Mouse (Mus musculus): ENCODE measurements around the gene D17H6S53E.
"Not testable (repeated sequence)": the region's sequence is repeated elsewhere in the genome, so short reads cannot be mapped to it uniquely, and the experiment has no call there.

The D17H6S53E gene

GRCm38 (mm10) chr17:35101161-35101560 lies 25.0 kb upstream of the D17H6S53E start:
- no peak for DNase-seq (ENCODE audit: low spot score in 2 of 2)

GRCm38 (mm10) chr17:35102299-35102698 lies 23.9 kb upstream of the D17H6S53E start:
- no peak for DNase-seq (ENCODE audit: low spot score in 2 of 2)

- DNase-seq (ENCODE audit: low spot score in 2 of 2), result no peak
Observed at GRCm38 (mm10) chr17:35103221-35103690, 22.9 kb upstream of the D17H6S53E start.

- DNase-seq (ENCODE audit: low spot score in 2 of 2), result no peak
Observed at GRCm38 (mm10) chr17:35104079-35104478, 22.1 kb upstream of the D17H6S53E start.

- no peak for DNase-seq (ENCODE audit: low spot score in 2 of 2)
Observed at GRCm38 (mm10) chr17:35104754-35105153, 21.4 kb upstream of the D17H6S53E start.

GRCm38 (mm10) chr17:35105740-35106389 lies 20.3 kb upstream of the D17H6S53E start:
- DNase-seq (ENCODE audit: low spot score in 2 of 2), result no peak

- no peak for DNase-seq (ENCODE audit: low spot score in 2 of 2)
Observed at GRCm38 (mm10) chr17:35106522-35106921, 19.7 kb upstream of the D17H6S53E start.

GRCm38 (mm10) chr17:35108097-35108496 lies 18.1 kb upstream of the D17H6S53E start, which contains the start of gene Ly6g5c:
Ly6g5c (plus strand) TSS chr17:35108279.
- DNase-seq (ENCODE audit: low spot score in 2 of 2), result no peak

GRCm38 (mm10) chr17:35111774-35112173 lies 14.4 kb upstream of the D17H6S53E start:
- DNase-seq (ENCODE audit: low spot score in 2 of 2), result no peak

- DNase-seq (ENCODE audit: low spot score in 2 of 2), result no peak
Observed at GRCm38 (mm10) chr17:35115046-35116019, 10.8 kb upstream of the D17H6S53E start, which contains the start of gene Ly6g5b. Ly6g5b (minus strand) TSS chr17:35115428.

GRCm38 (mm10) chr17:35120745-35121142 lies 5.4 kb upstream of the D17H6S53E start:
- DNase-seq (ENCODE audit: low spot score in 2 of 2), result peak; percentile 61 to 62

- peak; percentile 99 for DNase-seq (ENCODE audit: low spot score in 2 of 2)
Observed at GRCm38 (mm10) chr17:35121143-35121799, 4.9 kb upstream of the D17H6S53E start, which contains the start of gene Gpank1. Gpank1 (plus strand) TSS chr17:35121455.

- peak; percentile 79 to 85 for DNase-seq (ENCODE audit: low spot score in 2 of 2)
Observed at GRCm38 (mm10) chr17:35121871-35122303, 4.3 kb upstream of the D17H6S53E start, which contains the start of gene Csnk2b. Csnk2b (minus strand) TSS chr17:35122053.

GRCm38 (mm10) chr17:35123287-35123686 lies 2.9 kb upstream of the D17H6S53E start:
- not testable (repeated sequence) for DNase-seq (ENCODE audit: low spot score in 2 of 2)

GRCm38 (mm10) chr17:35124261-35124896 lies 1.8 kb upstream of the D17H6S53E start:
- not testable (repeated sequence) for DNase-seq (ENCODE audit: low spot score in 2 of 2)

- no peak for DNase-seq (ENCODE audit: low spot score in 2 of 2)
Observed at GRCm38 (mm10) chr17:35125081-35125480, 1.1 kb upstream of the D17H6S53E start.

- no peak for DNase-seq (ENCODE audit: low spot score in 2 of 2)
Observed at GRCm38 (mm10) chr17:35125578-35125977, 595 bp upstream of the D17H6S53E start.

GRCm38 (mm10) chr17:35127017-35127416 lies 844 bp downstream of the D17H6S53E start:
- no peak for DNase-seq (ENCODE audit: low spot score in 2 of 2)

GRCm38 (mm10) chr17:35128996-35129395 lies 2.8 kb downstream of the D17H6S53E start:
- DNase-seq (ENCODE audit: low spot score in 2 of 2), result no peak

- DNase-seq (ENCODE audit: low spot score in 2 of 2), result no peak
Observed at GRCm38 (mm10) chr17:35131038-35131437, 4.9 kb downstream of the D17H6S53E start.
